Mouse (Mus musculus): ENCODE results near the gene Pdzd2. TPM values are rescaled to one million over a fixed set of nuclear protein-coding genes. Genes with fewer than 3 reads are reported as not detected.

The Pdzd2 gene
- polyA plus RNA-seq, 1 experiment = 4.2 TPM

DNA sequence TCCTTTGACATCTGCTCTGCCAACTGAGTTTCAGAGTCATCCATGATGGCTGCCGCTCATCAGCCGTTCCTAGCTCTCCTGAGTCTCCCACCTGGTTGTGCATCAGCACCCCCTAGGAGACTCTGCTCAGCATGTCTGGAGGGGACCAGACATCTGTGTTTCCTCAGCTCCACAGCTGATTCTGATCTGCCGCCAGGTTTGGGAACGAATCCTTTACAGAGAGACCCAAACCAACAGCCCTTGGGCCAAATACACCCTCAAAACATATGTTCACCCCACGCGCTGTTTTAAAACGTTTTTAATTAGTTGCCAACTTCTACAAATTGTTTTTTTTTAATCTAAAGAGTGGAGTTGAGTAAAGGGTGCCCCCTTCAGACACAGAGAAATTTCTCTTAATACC, 31.2 kb upstream of the Pdzd2 start:
- Histone ChIP-seq H3K4me1 (replicated peaks; ENCODE audit: control insufficient read depth, insufficient read depth, low read length) (no peaks in the 10 kb centered on the region), H3K4me3 (ENCODE audit: control insufficient read depth, insufficient read depth, low read length) (no peak overlapping the region), H3K36me3 (ENCODE audit: control insufficient read depth, insufficient read depth, low read length) (no peaks in the 10 kb centered on the region), H3K27ac (ENCODE audit: control insufficient read depth, insufficient read depth, low read length) (peak overlapping the region; percentile 10; the same call in 1 of the 2 replicates), H3K27me3 (ENCODE audit: control insufficient read depth, insufficient read depth, low read length) (no peaks in the 10 kb centered on the region)
- DNase-seq = no peak
- WGBS = 91% methylated on average over 7 of the region's 7 CpGs
- TF ChIP-seq POLR2A (IDR thresholded peaks at IDR 0.05; ENCODE audit: control insufficient read depth, extremely low read depth, insufficient read depth, low read length, poor library complexity) (no peak), CTCF (IDR thresholded peaks at IDR 0.05; ENCODE audit: borderline replicate concordance, control insufficient read depth, extremely low read depth, insufficient read depth, low read length, poor library complexity) (no peak)

DNA sequence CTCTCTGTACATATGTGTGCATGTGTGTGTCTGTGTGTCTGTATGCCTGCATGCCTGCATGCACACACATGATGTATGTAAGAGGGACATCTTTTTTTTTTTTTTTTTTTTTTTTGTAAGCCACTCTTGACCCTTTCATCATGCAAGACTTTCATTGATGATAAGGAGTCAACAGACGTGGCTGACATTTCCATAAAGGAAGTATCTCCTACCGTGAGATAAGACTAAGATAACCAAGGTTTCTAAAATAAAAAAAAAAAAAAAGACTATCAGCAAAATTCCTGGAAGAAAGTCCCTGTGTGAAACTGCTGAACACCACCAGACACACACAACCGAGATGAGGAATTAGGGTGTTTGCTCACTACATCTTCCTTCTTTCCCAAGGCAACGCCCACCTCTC, 27.1 kb upstream of the Pdzd2 start:
- Histone ChIP-seq H3K4me3 (ENCODE audit: control insufficient read depth, insufficient read depth, low read length) (no peak overlapping the region), H3K27ac (ENCODE audit: control insufficient read depth, insufficient read depth, low read length) (no peak overlapping the region), H3K4me1 (replicated peaks; ENCODE audit: control insufficient read depth, insufficient read depth, low read length) (no peaks in the 10 kb centered on the region), H3K36me3 (ENCODE audit: control insufficient read depth, insufficient read depth, low read length) (no peaks in the 10 kb centered on the region), H3K27me3 (ENCODE audit: control insufficient read depth, insufficient read depth, low read length) (no peaks in the 10 kb centered on the region)
- TF ChIP-seq CTCF (IDR thresholded peaks at IDR 0.05; ENCODE audit: borderline replicate concordance, control insufficient read depth, extremely low read depth, insufficient read depth, low read length, poor library complexity) (no peak), POLR2A (IDR thresholded peaks at IDR 0.05; ENCODE audit: control insufficient read depth, extremely low read depth, insufficient read depth, low read length, poor library complexity) (no peak)
- 68% methylated on average over 4 of the region's 4 CpGs for WGBS
- no peak for DNase-seq

DNA sequence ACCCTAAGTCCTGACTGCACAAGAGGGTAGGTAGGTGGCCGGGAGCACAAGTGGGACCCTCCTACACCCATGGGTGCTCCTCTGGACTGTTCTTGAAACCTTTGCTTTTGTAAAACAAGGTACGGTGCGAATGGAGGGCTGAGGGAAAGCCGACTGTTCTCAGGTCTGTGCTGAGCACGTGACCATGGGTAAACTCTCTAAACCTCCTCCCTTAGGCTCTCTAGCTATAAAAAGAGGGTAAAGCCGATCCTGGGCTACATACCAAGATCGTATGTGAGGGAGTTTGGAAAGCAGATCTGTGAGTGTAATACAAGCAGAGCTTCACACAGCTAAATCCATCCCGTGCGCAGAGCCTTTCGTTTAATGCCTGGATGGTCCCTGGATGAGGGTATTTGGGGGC, 23.4 kb upstream of the Pdzd2 start:
- Histone ChIP-seq H3K36me3 (ENCODE audit: control insufficient read depth, insufficient read depth, low read length) (no peaks in the 10 kb centered on the region), H3K27ac (ENCODE audit: control insufficient read depth, insufficient read depth, low read length) (no peak overlapping the region), H3K4me1 (replicated peaks; ENCODE audit: control insufficient read depth, insufficient read depth, low read length) (no peaks in the 10 kb centered on the region), H3K27me3 (ENCODE audit: control insufficient read depth, insufficient read depth, low read length) (no peaks in the 10 kb centered on the region), H3K4me3 (ENCODE audit: control insufficient read depth, insufficient read depth, low read length) (no peak overlapping the region)
- WGBS = 87% methylated on average over 10 of the region's 10 CpGs
- no peak for TF ChIP-seq CTCF (IDR thresholded peaks at IDR 0.05; ENCODE audit: borderline replicate concordance, control insufficient read depth, extremely low read depth, insufficient read depth, low read length, poor library complexity)
- TF ChIP-seq POLR2A (IDR thresholded peaks at IDR 0.05; ENCODE audit: control insufficient read depth, extremely low read depth, insufficient read depth, low read length, poor library complexity) = no peak
- DNase-seq = no peak

- Histone ChIP-seq H3K4me3 (ENCODE audit: control insufficient read depth, insufficient read depth, low read length) (no peak overlapping the region), H3K36me3 (ENCODE audit: control insufficient read depth, insufficient read depth, low read length) (no peaks in the 10 kb centered on the region), H3K27ac (ENCODE audit: control insufficient read depth, insufficient read depth, low read length) (no peak overlapping the region), H3K4me1 (replicated peaks; ENCODE audit: control insufficient read depth, insufficient read depth, low read length) (no peaks in the 10 kb centered on the region), H3K27me3 (ENCODE audit: control insufficient read depth, insufficient read depth, low read length) (no peaks in the 10 kb centered on the region)
- 90% methylated on average over 11 of the region's 11 CpGs for WGBS
- no peak for DNase-seq
- no peak for TF ChIP-seq CTCF (IDR thresholded peaks at IDR 0.05; ENCODE audit: borderline replicate concordance, control insufficient read depth, extremely low read depth, insufficient read depth, low read length, poor library complexity)
- TF ChIP-seq POLR2A (IDR thresholded peaks at IDR 0.05; ENCODE audit: control insufficient read depth, extremely low read depth, insufficient read depth, low read length, poor library complexity) = no peak
Observed at GRCm38 (mm10) chr15:12762258-12762913, 22.7 kb upstream of the Pdzd2 start.

- Histone ChIP-seq H3K4me1 (replicated peaks; ENCODE audit: control insufficient read depth, insufficient read depth, low read length) (no peaks in the 10 kb centered on the region), H3K36me3 (ENCODE audit: control insufficient read depth, insufficient read depth, low read length) (no peaks in the 10 kb centered on the region), H3K27me3 (ENCODE audit: control insufficient read depth, insufficient read depth, low read length) (no peaks in the 10 kb centered on the region), H3K4me3 (ENCODE audit: control insufficient read depth, insufficient read depth, low read length) (no peak overlapping the region), H3K27ac (ENCODE audit: control insufficient read depth, insufficient read depth, low read length) (no peak overlapping the region)
- DNase-seq = no peak
- no peak for TF ChIP-seq POLR2A (IDR thresholded peaks at IDR 0.05; ENCODE audit: control insufficient read depth, extremely low read depth, insufficient read depth, low read length, poor library complexity)
- no peak for TF ChIP-seq CTCF (IDR thresholded peaks at IDR 0.05; ENCODE audit: borderline replicate concordance, control insufficient read depth, extremely low read depth, insufficient read depth, low read length, poor library complexity)
- 91% methylated on average over 6 of the region's 6 CpGs for WGBS
Observed at GRCm38 (mm10) chr15:12760747-12761146, 21.0 kb upstream of the Pdzd2 start.

GRCm38 (mm10) chr15:12758461-12758860, 18.7 kb upstream of the Pdzd2 start:
- TF ChIP-seq POLR2A (IDR thresholded peaks at IDR 0.05; ENCODE audit: control insufficient read depth, extremely low read depth, insufficient read depth, low read length, poor library complexity) (no peak), CTCF (IDR thresholded peaks at IDR 0.05; ENCODE audit: borderline replicate concordance, control insufficient read depth, extremely low read depth, insufficient read depth, low read length, poor library complexity) (no peak)
- no peak for DNase-seq
- no peaks in the 10 kb centered on the region for H3K36me3 ChIP-seq (ENCODE audit: control insufficient read depth, insufficient read depth, low read length)
- no peaks in the 10 kb centered on the region for H3K4me1 ChIP-seq (replicated peaks; ENCODE audit: control insufficient read depth, insufficient read depth, low read length)
- H3K27ac ChIP-seq (ENCODE audit: control insufficient read depth, insufficient read depth, low read length) = no peak overlapping the region
- WGBS = 83% methylated on average over 5 of the region's 5 CpGs
- H3K4me3 ChIP-seq (ENCODE audit: control insufficient read depth, insufficient read depth, low read length) = no peak overlapping the region
- H3K27me3 ChIP-seq (ENCODE audit: control insufficient read depth, insufficient read depth, low read length) = no peaks in the 10 kb centered on the region

- 69% methylated on average over 1 of the region's 1 CpGs for WGBS
- TF ChIP-seq POLR2A (IDR thresholded peaks at IDR 0.05; ENCODE audit: control insufficient read depth, extremely low read depth, insufficient read depth, low read length, poor library complexity) (no peak), CTCF (IDR thresholded peaks at IDR 0.05; ENCODE audit: borderline replicate concordance, control insufficient read depth, extremely low read depth, insufficient read depth, low read length, poor library complexity) (no peak)
- H3K27me3 ChIP-seq (ENCODE audit: control insufficient read depth, insufficient read depth, low read length) = no peaks in the 10 kb centered on the region
- no peak overlapping the region for H3K4me3 ChIP-seq (ENCODE audit: control insufficient read depth, insufficient read depth, low read length)
- no peak for DNase-seq
- no peaks in the 10 kb centered on the region for H3K4me1 ChIP-seq (replicated peaks; ENCODE audit: control insufficient read depth, insufficient read depth, low read length)
- H3K27ac ChIP-seq (ENCODE audit: control insufficient read depth, insufficient read depth, low read length) = no peak overlapping the region
- H3K36me3 ChIP-seq (ENCODE audit: control insufficient read depth, insufficient read depth, low read length) = no peaks in the 10 kb centered on the region
Observed at GRCm38 (mm10) chr15:12757757-12758156, 18.0 kb upstream of the Pdzd2 start.
